Mouse (Mus musculus): ENCODE measurements around the gene Tmem104. TPM values are rescaled to one million over a fixed set of nuclear protein-coding genes. Genes with fewer than 3 reads are reported as not detected.

Tmem104 gene
- polyA plus RNA-seq, 1 experiment = 11.6 TPM

GRCm38 (mm10) chr11:115267061-115267883 lies 80.0 kb downstream of the Tmem104 start, which contains the start of gene Grin2c:
Gene Grin2c (minus strand): TSS chr11:115267243.
- TF ChIP-seq POLR2A (IDR thresholded peaks at IDR 0.05; ENCODE audit: low read depth, low read length) (no peak), CTCF (IDR thresholded peaks at IDR 0.05; ENCODE audit: borderline replicate concordance, insufficient read depth, low read length) (no peak)
- Histone ChIP-seq H3K4me3 (ENCODE audit: insufficient read depth, low read length) (no peak within 1 kb of the TSS), H3K4me1 (ENCODE audit: control insufficient read depth, insufficient read depth, low read length) (no peaks in the 10 kb centered on the region), H3K27ac (ENCODE audit: insufficient read depth, low read length) (no peak within 1 kb of the TSS)

- no peak for TF ChIP-seq CTCF (IDR thresholded peaks at IDR 0.05; ENCODE audit: borderline replicate concordance, insufficient read depth, low read length)
- TF ChIP-seq POLR2A (IDR thresholded peaks at IDR 0.05; ENCODE audit: low read depth, low read length) = no peak
- H3K4me1 ChIP-seq (ENCODE audit: control insufficient read depth, insufficient read depth, low read length) = no peaks in the 10 kb centered on the region
- H3K4me3 ChIP-seq (ENCODE audit: insufficient read depth, low read length) = no peak overlapping the region
- no peak overlapping the region for H3K27ac ChIP-seq (ENCODE audit: insufficient read depth, low read length)
These were observed 80.7 kb downstream of the Tmem104 start for GRCm38 (mm10) chr11:115267958-115268357.

DNA sequence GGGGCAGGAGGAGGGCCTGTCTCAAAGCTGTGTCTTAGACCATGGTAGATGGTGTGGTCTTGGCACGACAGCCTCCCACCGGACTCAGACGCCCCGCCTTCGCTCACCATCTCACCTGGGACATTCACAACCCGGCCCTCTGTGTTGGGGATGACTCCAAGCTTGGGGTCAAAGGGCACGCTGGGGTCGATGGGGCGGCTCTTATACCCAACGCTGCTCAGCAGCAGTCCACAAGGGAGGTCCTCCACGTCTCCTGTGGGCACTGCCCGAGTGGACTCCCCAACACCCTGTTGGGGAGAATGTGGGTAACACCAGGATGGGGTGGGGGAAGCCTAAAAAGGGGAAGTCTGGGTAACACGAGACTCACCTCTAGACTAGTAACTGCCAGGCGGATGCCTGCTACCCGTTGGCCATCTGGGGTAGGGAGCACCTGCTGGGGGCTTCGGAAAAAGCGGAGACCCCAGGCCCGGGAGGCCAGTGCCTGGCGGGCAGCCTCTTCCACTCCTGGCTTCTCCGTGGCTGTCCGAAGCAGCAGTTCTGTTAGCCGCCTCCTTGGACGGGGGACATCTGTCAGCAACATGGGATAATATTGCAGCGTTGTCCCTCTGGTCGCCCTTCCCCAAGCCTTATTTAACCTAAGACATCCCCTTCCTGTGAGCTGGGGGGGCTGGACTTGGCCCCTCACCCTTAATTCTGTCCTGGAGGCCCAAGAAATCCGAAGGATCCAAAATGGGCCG lies 82.2 kb downstream of the Tmem104 start:
- H3K27ac ChIP-seq (ENCODE audit: insufficient read depth, low read length) = no peak overlapping the region
- TF ChIP-seq CTCF (IDR thresholded peaks at IDR 0.05; ENCODE audit: borderline replicate concordance, insufficient read depth, low read length) = no peak
- no peak for TF ChIP-seq POLR2A (IDR thresholded peaks at IDR 0.05; ENCODE audit: low read depth, low read length)

GRCm38 (mm10) chr11:115270148-115270861 lies 83.0 kb downstream of the Tmem104 start:
- Histone ChIP-seq H3K4me1 (ENCODE audit: control insufficient read depth, insufficient read depth, low read length) (no peaks in the 10 kb centered on the region), H3K27ac (ENCODE audit: insufficient read depth, low read length) (no peak overlapping the region), H3K4me3 (ENCODE audit: insufficient read depth, low read length) (no peak overlapping the region)
- TF ChIP-seq POLR2A (IDR thresholded peaks at IDR 0.05; ENCODE audit: low read depth, low read length) (no peak), CTCF (IDR thresholded peaks at IDR 0.05; ENCODE audit: borderline replicate concordance, insufficient read depth, low read length) (peak; percentile 68; the same call in 1 of the 2 replicates)

More for the DNA sequence above, 82.2 kb downstream of the Tmem104 start:
- Histone ChIP-seq H3K4me1 (ENCODE audit: control insufficient read depth, insufficient read depth, low read length) (no peaks in the 10 kb centered on the region), H3K4me3 (ENCODE audit: insufficient read depth, low read length) (no peak overlapping the region)

- TF ChIP-seq POLR2A (IDR thresholded peaks at IDR 0.05; ENCODE audit: low read depth, low read length) (no peak), CTCF (IDR thresholded peaks at IDR 0.05; ENCODE audit: borderline replicate concordance, insufficient read depth, low read length) (no peak)
- Histone ChIP-seq H3K4me1 (ENCODE audit: control insufficient read depth, insufficient read depth, low read length) (no peaks in the 10 kb centered on the region), H3K27ac (ENCODE audit: insufficient read depth, low read length) (no peak overlapping the region), H3K4me3 (ENCODE audit: insufficient read depth, low read length) (no peak overlapping the region)
These were observed 83.8 kb downstream of the Tmem104 start for GRCm38 (mm10) chr11:115271052-115271451.

- no peaks in the 10 kb centered on the region for H3K4me1 ChIP-seq (ENCODE audit: control insufficient read depth, insufficient read depth, low read length)
- no peak overlapping the region for H3K4me3 ChIP-seq (ENCODE audit: insufficient read depth, low read length)
- no peak overlapping the region for H3K27ac ChIP-seq (ENCODE audit: insufficient read depth, low read length)
- no peak for TF ChIP-seq CTCF (IDR thresholded peaks at IDR 0.05; ENCODE audit: borderline replicate concordance, insufficient read depth, low read length)
- TF ChIP-seq POLR2A (IDR thresholded peaks at IDR 0.05; ENCODE audit: low read depth, low read length) = no peak
These were observed 84.2 kb downstream of the Tmem104 start for GRCm38 (mm10) chr11:115271481-115271880.

DNA sequence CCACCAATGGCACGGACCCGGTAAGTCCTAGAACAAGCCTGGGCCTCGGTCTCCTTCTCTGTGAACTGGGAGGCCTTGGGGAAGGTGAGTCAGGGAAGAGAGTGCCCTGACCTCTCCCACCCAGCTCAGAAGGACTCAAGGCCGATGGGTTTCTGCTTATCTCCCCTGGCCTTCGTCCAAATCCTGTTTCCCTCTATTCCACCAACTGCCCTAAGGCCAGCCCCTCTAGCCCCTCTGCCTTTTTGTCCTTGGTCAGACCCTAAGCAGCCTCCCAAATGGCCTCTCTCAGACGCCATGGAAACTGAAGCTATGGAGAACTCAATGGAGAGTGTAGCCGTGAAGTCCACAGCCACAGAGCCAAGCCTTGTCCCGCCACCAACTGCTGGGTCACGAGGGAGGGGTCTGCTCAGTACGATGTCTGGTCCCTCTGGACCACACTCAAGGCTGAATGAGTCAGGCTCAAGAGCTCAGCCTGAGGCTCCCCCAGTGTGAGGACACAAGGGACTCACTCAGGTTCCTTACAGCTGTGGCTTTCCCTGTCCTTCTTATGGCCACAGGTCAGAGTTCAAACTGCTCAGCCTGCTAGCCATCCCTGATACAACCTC lies 85.7 kb downstream of the Tmem104 start:
- no peak overlapping the region for H3K27ac ChIP-seq (ENCODE audit: insufficient read depth, low read length)
- no peak for TF ChIP-seq POLR2A (IDR thresholded peaks at IDR 0.05; ENCODE audit: low read depth, low read length)
- TF ChIP-seq CTCF (IDR thresholded peaks at IDR 0.05; ENCODE audit: borderline replicate concordance, insufficient read depth, low read length) = no peak
- H3K4me1 ChIP-seq (ENCODE audit: control insufficient read depth, insufficient read depth, low read length) = no peaks in the 10 kb centered on the region
- no peak overlapping the region for H3K4me3 ChIP-seq (ENCODE audit: insufficient read depth, low read length)

DNA sequence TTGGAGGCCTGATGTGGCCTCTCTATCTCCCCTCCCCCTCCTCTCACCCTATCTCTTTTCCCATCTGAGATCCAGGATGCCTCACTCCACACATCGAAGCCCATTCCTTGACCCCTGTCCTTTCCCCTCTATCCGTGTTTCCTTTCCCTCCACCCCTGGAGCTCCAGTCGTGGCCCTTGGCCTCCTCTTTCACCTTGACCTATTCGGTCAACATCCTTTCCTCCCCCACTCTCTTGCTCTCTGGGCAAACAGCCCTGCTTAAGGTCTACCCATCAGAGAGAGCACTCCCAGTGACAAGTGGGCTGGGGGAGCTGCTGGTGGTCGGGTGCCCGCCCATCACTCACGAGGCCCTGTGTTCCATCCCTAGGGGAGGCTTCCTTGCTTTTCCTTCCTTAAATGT lies 86.4 kb downstream of the Tmem104 start:
- H3K27ac ChIP-seq (ENCODE audit: insufficient read depth, low read length) = no peak overlapping the region
- no peak overlapping the region for H3K4me3 ChIP-seq (ENCODE audit: insufficient read depth, low read length)
- no peaks in the 10 kb centered on the region for H3K4me1 ChIP-seq (ENCODE audit: control insufficient read depth, insufficient read depth, low read length)
- no peak for TF ChIP-seq POLR2A (IDR thresholded peaks at IDR 0.05; ENCODE audit: low read depth, low read length)
- no peak for TF ChIP-seq CTCF (IDR thresholded peaks at IDR 0.05; ENCODE audit: borderline replicate concordance, insufficient read depth, low read length)

- H3K4me3 ChIP-seq (ENCODE audit: insufficient read depth, low read length) = no peak overlapping the region
- no peak overlapping the region for H3K27ac ChIP-seq (ENCODE audit: insufficient read depth, low read length)
- no peaks in the 10 kb centered on the region for H3K4me1 ChIP-seq (ENCODE audit: control insufficient read depth, insufficient read depth, low read length)
- TF ChIP-seq POLR2A (IDR thresholded peaks at IDR 0.05; ENCODE audit: low read depth, low read length) (no peak), CTCF (IDR thresholded peaks at IDR 0.05; ENCODE audit: borderline replicate concordance, insufficient read depth, low read length) (no peak)
These were observed 86.9 kb downstream of the Tmem104 start for GRCm38 (mm10) chr11:115274178-115274577.

All from embryonic fibroblast, embryonic 13.5 days (primary cell).